Mouse (Mus musculus) brain, embryonic 14.5 days (tissue): ENCODE results near the gene Mien1. TPM values are rescaled to one million over a fixed set of nuclear protein-coding genes. Genes with fewer than 3 reads are reported as not detected.

Experiments
- DNase-seq: peaks from one replicate; pipeline ENCODE4 v3.0.0-alpha.2; 2011; ENCODE audit warnings: low read depth
- CTCF ChIP-seq: fragments of 200-500 bp; IDR thresholded peaks from 2 replicates; pipeline ENCODE4 v1.5.1; 2012; ENCODE audit warnings: inconsistent platforms, mild to moderate bottlenecking, moderate library complexity, borderline replicate concordance; ENCODE audit not compliant: insufficient read depth, insufficient read length; ENCODE audit errors: extremely low read depth
- POLR2A ChIP-seq: fragments of 200-500 bp; IDR thresholded peaks from 2 replicates; pipeline ENCODE4 v1.6.1; 2012; ENCODE audit warnings: mild to moderate bottlenecking, inconsistent platforms, borderline replicate concordance; ENCODE audit not compliant: poor library complexity, insufficient read depth, insufficient read length, severe bottlenecking; ENCODE audit errors: extremely low read depth
- polyA plus RNA-seq: library from polyadenylated mRNA; depleted of rRNA; stranded (reverse); fragments of >200 nt; gene quantifications from 2 replicates; pipeline ENCODE4 v1.2.3, GENCODE M21; 2012

The Mien1 gene
- polyA plus RNA-seq, 1 experiment = 130 TPM

DNA sequence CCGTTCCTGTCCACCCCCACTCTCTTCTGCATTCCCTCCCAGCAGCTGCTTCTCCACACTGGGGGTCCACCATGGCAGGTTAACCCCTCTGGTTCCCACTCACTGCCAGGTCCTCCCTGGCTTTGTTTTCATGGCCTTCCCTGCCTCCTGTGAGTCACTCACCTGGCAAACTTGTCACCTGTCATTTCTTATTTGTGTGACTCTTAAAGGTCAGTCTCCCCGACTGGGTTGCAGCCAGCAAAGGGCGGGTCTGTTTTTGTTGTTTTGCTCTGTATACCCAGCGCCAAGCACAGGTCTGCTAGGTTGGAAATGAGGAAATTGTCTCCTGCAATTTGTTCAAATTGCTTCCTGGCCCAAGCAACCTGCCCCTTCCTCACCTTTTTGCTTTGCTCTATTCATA, 6.9 kb upstream of the Mien1 start:
- no peak for DNase-seq
- no peak for TF ChIP-seq CTCF

- no peak for TF ChIP-seq CTCF
- TF ChIP-seq POLR2A = no peak
- no peak for DNase-seq
Measured at GRCm38 (mm10) chr11:98445238-98445637, 6.4 kb upstream of the Mien1 start.

DNA sequence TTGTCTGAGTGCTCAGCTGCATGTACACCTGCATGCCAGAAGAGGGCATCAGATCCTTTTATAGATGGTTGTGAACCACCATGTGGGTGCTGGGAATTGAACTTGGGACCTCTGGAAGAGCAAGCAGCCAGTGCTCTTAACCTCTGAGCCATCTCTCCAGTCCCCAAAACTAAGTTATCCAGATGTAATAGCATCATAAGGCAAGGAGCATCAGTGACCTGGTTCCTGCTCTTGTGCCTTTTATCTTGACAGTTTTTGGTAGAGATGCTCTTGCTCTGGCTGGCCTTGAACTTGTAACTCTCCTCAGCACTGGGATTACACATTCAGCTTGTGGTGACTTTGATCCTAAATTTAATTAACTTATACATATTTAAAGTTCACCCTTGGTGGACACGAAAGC, 4.9 kb upstream of the Mien1 start:
- TF ChIP-seq POLR2A (no peak), CTCF (no peak)
- DNase-seq = no peak

- no peak for DNase-seq
- no peak for TF ChIP-seq CTCF
- TF ChIP-seq POLR2A = no peak
Measured at GRCm38 (mm10) chr11:98437441-98437840, 1.4 kb downstream of the Mien1 start.

GRCm38 (mm10) chr11:98435723-98436122, 3.1 kb downstream of the Mien1 start:
- no peak for DNase-seq
- TF ChIP-seq POLR2A (no peak), CTCF (no peak)

DNA sequence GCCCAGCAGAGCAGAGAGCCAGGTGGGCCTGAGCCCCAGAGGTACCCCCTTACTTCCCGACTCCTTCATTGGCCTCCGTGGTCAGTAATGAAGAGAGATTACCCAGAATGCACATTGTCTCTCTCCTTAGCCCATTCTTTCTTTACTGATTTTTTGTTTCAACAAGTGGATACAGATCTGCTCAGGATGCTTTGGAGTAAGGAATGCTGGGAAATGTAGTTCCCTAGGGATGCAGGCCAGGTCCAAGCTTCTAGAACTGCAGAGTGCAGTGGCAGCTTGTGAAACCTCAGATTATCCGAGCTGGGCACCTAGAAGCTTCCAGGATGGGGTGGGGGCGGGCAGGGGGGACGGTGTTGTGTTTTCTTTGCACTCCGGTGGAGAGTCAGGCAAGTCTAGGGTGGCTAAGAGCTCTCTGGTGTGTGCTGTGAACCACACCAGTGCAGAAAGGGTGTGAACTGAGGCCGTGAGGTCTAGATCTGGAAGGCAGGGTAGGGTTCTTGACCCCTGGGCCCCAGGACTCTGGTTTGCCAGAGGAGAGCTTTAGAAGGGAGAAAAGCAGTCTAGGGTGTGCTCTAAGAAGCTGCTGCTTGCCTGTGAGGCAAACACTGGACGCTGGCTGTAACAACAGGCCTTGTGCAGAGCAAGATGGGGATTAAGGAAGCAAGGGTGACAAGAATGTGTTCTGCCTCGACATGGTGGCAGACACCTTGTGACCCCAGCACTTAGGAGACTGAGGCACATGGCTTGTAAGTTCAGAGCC, 6.9 kb downstream of the Mien1 start:
- no peak for DNase-seq
- TF ChIP-seq POLR2A = no peak
- no peak for TF ChIP-seq CTCF

DNA sequence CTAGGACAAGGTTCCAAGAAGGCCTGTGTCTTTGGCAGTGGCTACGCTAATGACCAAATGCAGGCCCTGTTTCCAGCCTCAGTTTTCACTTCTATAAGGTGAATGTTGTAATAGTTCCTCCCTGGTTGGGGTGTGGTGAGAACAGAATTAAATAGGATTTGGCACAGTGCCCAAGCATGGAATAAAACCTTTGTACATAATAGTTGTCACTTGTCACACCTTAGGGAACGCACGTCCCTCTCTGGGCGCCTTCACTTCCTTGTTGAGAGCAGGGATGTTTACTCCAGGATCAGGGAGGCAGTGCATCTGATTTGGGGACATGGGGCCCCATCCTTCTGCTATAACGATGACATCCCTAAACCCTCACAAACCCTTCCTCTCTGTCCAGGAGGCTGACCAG, 10.4 kb downstream of the Mien1 start:
- TF ChIP-seq POLR2A (no peak), CTCF (no peak)
- no peak for DNase-seq

GRCm38 (mm10) chr11:98426592-98426991, 12.2 kb downstream of the Mien1 start:
- DNase-seq = no peak
- TF ChIP-seq POLR2A = no peak
- no peak for TF ChIP-seq CTCF

DNA sequence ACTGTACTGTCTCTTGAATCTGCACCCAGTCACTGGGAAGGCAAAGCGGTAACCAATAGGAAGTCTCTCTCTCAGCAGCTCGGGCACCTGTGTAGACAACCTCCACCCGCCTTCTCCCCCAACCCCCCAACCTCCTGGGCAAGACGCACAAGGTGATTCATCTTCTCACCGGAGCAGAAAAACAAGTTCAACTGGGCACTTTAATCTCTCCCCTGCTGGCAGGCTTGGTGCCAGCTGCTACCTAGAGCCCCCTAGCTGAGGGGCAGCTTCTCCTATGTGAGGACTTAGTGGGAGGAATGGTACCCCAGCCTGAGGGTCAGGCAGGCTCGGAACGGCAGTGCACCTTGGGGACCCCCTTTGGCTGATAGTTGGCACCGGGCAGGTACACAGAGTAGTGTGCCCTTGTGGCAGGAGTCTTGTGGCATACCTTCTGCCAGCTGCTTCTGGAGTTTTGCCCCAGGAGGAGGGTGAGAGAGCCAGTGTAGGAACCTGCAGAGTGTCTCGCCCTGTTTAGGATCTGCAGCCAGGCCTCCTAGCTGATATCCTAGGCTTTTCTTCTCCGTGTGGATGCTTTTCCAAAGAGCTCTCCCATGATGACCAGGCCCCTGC, 19.7 kb downstream of the Mien1 start:
- no peak for TF ChIP-seq POLR2A
- no peak for TF ChIP-seq CTCF
- DNase-seq = no peak

DNA sequence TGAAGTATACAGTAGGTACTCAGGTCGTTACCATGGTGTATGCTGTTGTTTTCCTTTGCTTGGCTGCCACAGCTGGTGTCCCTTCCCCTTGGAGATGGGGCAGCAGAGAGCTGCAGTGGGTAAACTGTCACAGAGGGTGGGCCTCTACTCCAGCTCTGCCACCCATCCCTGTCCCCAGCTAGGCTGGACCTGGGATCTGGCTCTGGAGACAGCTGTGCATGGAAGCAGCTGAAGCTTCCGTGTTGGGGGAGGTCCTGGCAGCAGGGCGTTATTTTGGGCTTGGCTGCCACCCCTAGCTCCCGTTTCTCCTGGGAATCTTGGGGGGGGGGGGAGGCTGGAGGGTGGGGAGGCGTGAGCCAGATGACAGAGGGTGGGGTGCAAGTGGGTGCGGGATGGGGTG, 20.5 kb downstream of the Mien1 start:
- no peak for DNase-seq
- no peak for TF ChIP-seq POLR2A
- TF ChIP-seq CTCF = no peak

GRCm38 (mm10) chr11:98417074-98417473, 21.7 kb downstream of the Mien1 start:
- DNase-seq = no peak
- no peak for TF ChIP-seq CTCF
- no peak for TF ChIP-seq POLR2A

DNA sequence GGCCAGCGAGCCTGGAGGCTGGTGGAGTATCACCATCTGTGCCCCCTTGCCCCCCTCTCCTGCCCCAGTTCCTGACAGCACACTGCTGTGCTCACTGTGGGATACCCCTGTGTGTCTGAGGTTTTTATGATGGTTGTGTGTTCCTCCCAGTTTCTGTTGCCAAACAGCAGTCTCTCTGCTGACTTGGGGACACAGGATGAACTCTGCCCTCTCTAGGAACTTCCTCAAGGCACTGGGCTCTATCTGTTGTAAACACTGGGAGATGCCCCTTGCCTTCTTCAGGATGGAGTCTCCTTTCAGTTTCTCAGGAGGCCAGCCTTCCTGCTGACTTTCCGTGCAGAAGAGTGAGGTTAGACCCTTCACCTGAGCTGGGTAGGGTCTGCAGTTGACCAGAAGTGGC, 24.6 kb downstream of the Mien1 start:
- no peak for TF ChIP-seq CTCF
- TF ChIP-seq POLR2A = no peak
- DNase-seq = no peak

- TF ChIP-seq CTCF = no peak
- TF ChIP-seq POLR2A = no peak
- no peak for DNase-seq
Measured at GRCm38 (mm10) chr11:98413731-98414130, 25.1 kb downstream of the Mien1 start.

- TF ChIP-seq CTCF (no peak), POLR2A (no peak)
- peak; percentile 70 for DNase-seq
Measured at GRCm38 (mm10) chr11:98412797-98413301, 25.9 kb downstream of the Mien1 start.
